Mouse (Mus musculus): ENCODE data around the gene Fam186b. TPM values are rescaled to one million over a fixed set of nuclear protein-coding genes. Genes with fewer than 3 reads are reported as not detected.
"Not testable (repeated sequence)": the region's sequence is repeated elsewhere in the genome, so short reads cannot be mapped to it uniquely, and the experiment has no call there.

Fam186b gene
- total and polyA plus RNA-seq, 3 experiments, result 0.11 TPM; not detected in 2

GRCm38 (mm10) chr15:99254477-99255005, 41.1 kb downstream of the Fam186b start (continued):
- TF ChIP-seq E2F4 (IDR thresholded peaks at IDR 0.05; ENCODE audit: borderline replicate concordance, low read depth, low read length), result no peak

- TF ChIP-seq ZNF384 (IDR thresholded peaks at IDR 0.05; ENCODE audit: low read depth, low read length), result no peak
- no peak for TF ChIP-seq ETS1 (IDR thresholded peaks at IDR 0.05; ENCODE audit: low read depth, low read length)
- TF ChIP-seq TAL1 (IDR thresholded peaks at IDR 0.05; ENCODE audit: low read length), result no peak
- peaks cover 0 to 5% of the 10 kb centered on the region in 2 experiments; a peak in 2 of 4 replicates for H3K36me3 ChIP-seq (ENCODE audit: control insufficient read depth in 1 of 2, insufficient read depth in 2 of 2, low read length in 2 of 2)
- peaks cover 4% of the 10 kb centered on the region; the same call in 1 of the 2 replicates for H3K79me2 ChIP-seq (ENCODE audit: control insufficient read depth, insufficient read depth, low read length, poor library complexity)
- H3K9me3 ChIP-seq (replicated peaks; ENCODE audit: insufficient read depth, low read length), result no peaks in the 10 kb centered on the region
- no peak for DNase-seq (ENCODE audit: low read depth, low spot score)
- no peaks in the 10 kb centered on the region for H3K27me3 ChIP-seq (ENCODE audit: control insufficient read depth in 1 of 2, insufficient read depth in 2 of 2, low read length in 2 of 2)
- H3K27ac ChIP-seq (ENCODE audit: control insufficient read depth, low read depth, low read length), result no peak overlapping the region
- no peak overlapping the region for H3K4me3 ChIP-seq (ENCODE audit: control insufficient read depth in 1 of 2, insufficient read depth in 1 of 2, low read depth in 2 of 2, low read length in 2 of 2)
- peaks cover 0 to 15% of the 10 kb centered on the region in 2 experiments; a peak in 2 of 4 replicates for H3K4me1 ChIP-seq (ENCODE audit: control insufficient read depth in 1 of 2, insufficient read depth in 2 of 2, low read length in 2 of 2)
- H3K9ac ChIP-seq (ENCODE audit: control insufficient read depth, low read depth, low read length, poor library complexity, severe bottlenecking), result no peak overlapping the region
These were observed 41.9 kb downstream of the Fam186b start for GRCm38 (mm10) chr15:99253772-99254171.

GRCm38 (mm10) chr15:99253175-99253479, 42.6 kb downstream of the Fam186b start:
- not testable (repeated sequence) for H3K27ac ChIP-seq (ENCODE audit: control insufficient read depth, low read depth, low read length); H3K79me2 ChIP-seq (ENCODE audit: control insufficient read depth, insufficient read depth, low read length, poor library complexity); H3K9me3 ChIP-seq (replicated peaks; ENCODE audit: insufficient read depth, low read length); H3K36me3 ChIP-seq (ENCODE audit: control insufficient read depth in 1 of 2, insufficient read depth in 2 of 2, low read length in 2 of 2); H3K9ac ChIP-seq (ENCODE audit: control insufficient read depth, low read depth, low read length, poor library complexity, severe bottlenecking); H3K27me3 ChIP-seq (ENCODE audit: control insufficient read depth in 1 of 2, insufficient read depth in 2 of 2, low read length in 2 of 2)
- Histone ChIP-seq H3K4me3 (ENCODE audit: control insufficient read depth in 1 of 2, insufficient read depth in 1 of 2, low read depth in 2 of 2, low read length in 2 of 2) (peak overlapping the region in 1 of 2 experiments; percentile 76; a peak in 2 of 4 replicates), H3K4me1 (ENCODE audit: control insufficient read depth in 1 of 2, insufficient read depth in 2 of 2, low read length in 2 of 2) (peaks cover 0 to 15% of the 10 kb centered on the region in 2 experiments; a peak in 2 of 4 replicates)
- peak; percentile 54; the same call in 1 of the 2 replicates for TF ChIP-seq MAX (IDR thresholded peaks at IDR 0.05; ENCODE audit: low read length)
- TF ChIP-seq MAFK (IDR thresholded peaks at IDR 0.05; ENCODE audit: borderline replicate concordance, low read depth, low read length), result peak; percentile 52; the same call in 1 of the 2 replicates
- TF ChIP-seq USF1 (IDR thresholded peaks at IDR 0.05; ENCODE audit: low read depth, low read length), result peak; percentile 65; the same call in 1 of the 2 replicates
- TF ChIP-seq TBP (IDR thresholded peaks at IDR 0.05; ENCODE audit: low read depth, low read length), result peak; percentile 58; the same call in 1 of the 2 replicates
- peak in 1 of 3 experiments; percentile 4; a peak in 1 of 6 replicates for TF ChIP-seq CTCF (IDR thresholded peaks at IDR 0.05 in 2 of 3, conservative IDR thresholded peaks at IDR 0.05 in 1 of 3; ENCODE audit: control insufficient read depth in 1 of 3, insufficient read depth in 1 of 3, low read depth in 2 of 3, low read length in 3 of 3, poor library complexity in 1 of 3, severe bottlenecking in 1 of 3)
- peak; percentile 84 for TF ChIP-seq MYC (IDR thresholded peaks at IDR 0.05; ENCODE audit: low read depth, low read length)
- peak; percentile 70 for TF ChIP-seq ZNF384 (IDR thresholded peaks at IDR 0.05; ENCODE audit: low read depth, low read length)
- peak; percentile 48 for DNase-seq (ENCODE audit: low read depth, low spot score)
